Mouse (Mus musculus) ES-E14 (cell line): ENCODE measurements around the gene Prmt9.

Source experiments
- CHD2 ChIP-seq: IDR thresholded peaks from 2 replicates; pipeline ENCODE4 v1.6.1; 2014; ENCODE audit warnings: mild to moderate bottlenecking, low read depth, low read length, inconsistent platforms
- HCFC1 ChIP-seq: IDR thresholded peaks from 2 replicates; pipeline ENCODE4 v1.6.1; 2012; ENCODE audit warnings: low read length, inconsistent platforms, borderline replicate concordance; ENCODE audit not compliant: insufficient read depth
- MAFK ChIP-seq: IDR thresholded peaks from 2 replicates; pipeline ENCODE4 v1.6.1; 2014; ENCODE audit warnings: mild to moderate bottlenecking, low read depth, low read length, inconsistent platforms; ENCODE audit not compliant: insufficient read depth
- ZNF384 ChIP-seq: IDR thresholded peaks from 2 replicates; pipeline ENCODE4 v1.6.1; 2012; ENCODE audit warnings: low read depth, low read length, inconsistent platforms

GRCm38 (mm10) chr8:77629858-77630537, 80.8 kb downstream of the Prmt9 start:
- no peak for TF ChIP-seq MAFK
- TF ChIP-seq HCFC1 = no peak
- no peak for TF ChIP-seq ZNF384
- no peak for TF ChIP-seq CHD2
